Mouse (Mus musculus) stomach, embryonic 16.5 days (tissue): ENCODE measurements at regions not wholly inside any gene's neighbourhood (a gene's known extent, or its start where the extent isn't known, plus 50 kb on each side); places are given as distances from the start of the nearest gene placed in this dataset.

Source experiments
- ATAC-seq: fragments of 200-750 bp; cut with Nextera tagmentation; 2 replicates; pipeline ENCODE4 v1.8.0; 2017; ENCODE audit warnings: moderate number of reproducible peaks, moderate TSS enrichment; ENCODE audit not compliant: insufficient read depth, low FRiP score
- H3K27ac ChIP-seq: fragments of 300-500 bp; sonication (generic); 2 replicates; pipeline ENCODE4 v1.5.1; 2014; ENCODE audit warnings: low read length
- H3K27me3 ChIP-seq: fragments of 300-500 bp; sonication (generic); 2 replicates; pipeline ENCODE4 v1.6.1; 2014; ENCODE audit warnings: low read length, control low read depth, mixed read lengths; ENCODE audit not compliant: control insufficient read depth, insufficient read depth
- H3K36me3 ChIP-seq: fragments of 300-500 bp; sonication (generic); 2 replicates; pipeline ENCODE4 v1.6.1; 2014; ENCODE audit warnings: low read length; ENCODE audit not compliant: control insufficient read depth, insufficient read depth
- H3K4me1 ChIP-seq: fragments of 300-500 bp; sonication (generic); 2 replicates; pipeline ENCODE4 v1.6.1; 2014; ENCODE audit warnings: low read length, control low read depth, mixed read lengths; ENCODE audit not compliant: control insufficient read depth, insufficient read depth
- H3K4me2 ChIP-seq: fragments of 300-500 bp; sonication (generic); 2 replicates; pipeline ENCODE4 v1.6.1; 2014; ENCODE audit warnings: low read depth, low read length, mixed read lengths
- H3K4me3 ChIP-seq: fragments of 300-500 bp; sonication (generic); replicated peaks from 2 replicates; pipeline ENCODE4 v1.5.1; 2014; ENCODE audit warnings: mild to moderate bottlenecking, low read length
- H3K9ac ChIP-seq: fragments of 300-500 bp; sonication (generic); 2 replicates; pipeline ENCODE4 v1.6.1; 2014; ENCODE audit warnings: low read length
- H3K9me3 ChIP-seq: fragments of 300-500 bp; sonication (generic); replicated peaks from 2 replicates; pipeline ENCODE4 v1.6.1; 2016; ENCODE audit warnings: low read length, control low read depth; ENCODE audit not compliant: control insufficient read depth
- WGBS: fragments of 180-500 bp; shearing (Covaris S2); extraction: QIAGEN DNeasy Blood & Tissue Kit; methylation state at CpG from one replicate; pipeline ENCODE4 v1.1.7; 2014; 5-methylcytosine and 5-hydroxymethylcytosine counted together

DNA sequence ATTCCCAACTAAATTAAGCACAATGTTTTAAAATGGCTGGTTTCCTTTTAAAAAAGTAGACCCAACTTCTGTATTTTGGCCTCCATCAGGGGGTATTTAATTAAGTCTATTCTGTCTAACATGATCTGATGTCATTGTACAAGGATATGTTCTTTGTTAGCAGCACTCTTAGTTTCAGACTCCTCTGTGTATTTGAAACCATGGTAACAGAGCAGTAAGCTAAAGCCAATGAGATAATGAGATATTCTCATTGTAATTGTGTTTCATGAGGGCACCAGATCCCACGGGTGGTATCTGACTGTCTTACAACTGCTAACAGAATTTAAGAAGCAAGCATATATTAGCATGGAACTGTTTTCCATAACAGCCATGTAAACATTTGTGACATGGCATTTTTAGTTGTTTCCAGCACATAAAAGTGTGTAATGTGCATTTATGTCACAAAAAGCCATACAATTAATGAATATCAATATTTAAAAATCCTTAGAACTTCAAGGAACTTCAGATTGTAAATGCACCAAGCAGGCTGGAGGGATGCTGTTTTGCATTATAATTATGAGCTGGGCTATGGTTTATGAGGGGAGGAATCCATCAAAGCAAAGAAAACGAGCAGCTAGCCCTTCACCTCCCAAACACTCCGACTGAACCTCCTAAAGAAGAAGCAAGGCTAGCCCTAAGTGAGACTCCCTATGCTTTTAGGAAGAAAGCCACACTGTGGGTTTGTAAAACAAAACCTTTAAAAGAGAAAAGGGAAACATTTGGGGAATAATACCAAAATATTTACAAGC is 240.7 kb upstream of the Veph1 start:
- Histone ChIP-seq H3K36me3 (no peaks in the 10 kb centered on the region), H3K4me1 (no peaks in the 10 kb centered on the region), H3K4me3 (no peak overlapping the region), H3K9ac (no peak overlapping the region), H3K27ac (no peak overlapping the region), H3K9me3 (peaks cover 3% of the 10 kb centered on the region; the same call in 1 of the 2 replicates), H3K4me2 (no peak overlapping the region), H3K27me3 (no peaks in the 10 kb centered on the region)
- ATAC-seq, result no peak
- WGBS, result 58% methylated on average over 3 of the region's 3 CpGs

DNA sequence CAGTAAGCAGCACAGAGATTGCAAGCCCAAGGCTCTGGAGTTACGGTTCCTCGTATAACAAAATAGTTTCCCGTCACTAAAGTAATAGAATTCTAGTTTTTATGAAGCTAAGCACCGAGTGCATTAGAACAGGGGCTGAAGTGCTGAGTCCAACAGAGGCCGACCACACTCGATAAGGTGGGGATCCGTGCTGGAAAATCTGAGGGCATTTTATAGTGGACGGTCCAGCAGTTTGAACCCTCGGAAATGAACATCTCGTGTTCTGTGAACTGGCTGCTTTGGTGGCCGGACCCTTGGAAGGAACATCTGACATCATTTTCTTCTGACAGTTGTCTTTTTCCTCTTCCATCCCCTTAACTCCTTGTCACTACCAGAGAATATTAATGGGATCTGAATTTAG is 240.0 kb upstream of the Veph1 start:
- H3K27me3 ChIP-seq, result no peaks in the 10 kb centered on the region
- H3K36me3 ChIP-seq, result no peaks in the 10 kb centered on the region
- no peak overlapping the region for H3K4me2 ChIP-seq
- 85% methylated on average over 11 of the region's 11 CpGs for WGBS
- no peak overlapping the region for H3K9ac ChIP-seq
- peaks cover under 1% of the 10 kb centered on the region; the same call in 1 of the 2 replicates for H3K9me3 ChIP-seq
- H3K27ac ChIP-seq, result no peak overlapping the region
- no peaks in the 10 kb centered on the region for H3K4me1 ChIP-seq
- no peak for ATAC-seq
- H3K4me3 ChIP-seq, result no peak overlapping the region

DNA sequence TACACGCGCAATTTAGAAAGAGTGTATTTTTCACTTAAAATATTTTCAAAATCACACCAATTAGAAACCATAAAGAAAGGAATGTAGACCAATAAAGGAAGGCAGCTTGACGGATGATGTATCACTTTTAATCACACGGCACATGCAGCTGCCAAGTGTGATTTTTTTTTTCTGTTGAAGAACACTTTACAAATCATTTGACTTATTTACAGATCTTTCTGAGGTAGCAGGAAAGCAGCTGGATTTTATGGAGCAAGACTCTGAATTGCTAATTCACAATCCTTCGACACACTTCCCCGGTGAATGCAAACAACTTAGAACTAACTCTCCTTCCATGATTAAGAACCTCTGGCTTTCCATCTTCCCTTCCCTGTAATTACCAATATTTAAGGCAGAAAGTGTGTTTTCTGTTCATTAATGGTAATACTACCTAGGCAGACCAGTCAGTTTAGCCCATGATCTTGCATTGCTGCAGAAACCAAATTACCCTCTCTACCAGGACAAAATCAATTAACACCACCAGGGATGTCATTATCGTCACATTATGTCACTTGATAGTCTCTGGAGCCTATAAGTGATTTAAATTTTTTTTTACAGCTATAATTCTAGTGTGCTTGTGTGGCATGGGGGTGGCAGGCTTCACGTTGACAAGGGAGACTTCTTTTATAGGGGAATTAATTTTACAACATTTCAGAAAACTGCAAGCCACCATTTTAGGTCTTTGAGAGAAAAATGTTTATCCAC is 239.3 kb upstream of the Veph1 start:
- Histone ChIP-seq H3K9ac (no peak overlapping the region), H3K4me3 (no peak overlapping the region), H3K4me1 (no peaks in the 10 kb centered on the region), H3K9me3 (no peaks in the 10 kb centered on the region), H3K4me2 (no peak overlapping the region), H3K36me3 (no peaks in the 10 kb centered on the region), H3K27me3 (no peaks in the 10 kb centered on the region), H3K27ac (no peak overlapping the region)
- WGBS, result 58% methylated on average over 8 of the region's 8 CpGs
- no peak for ATAC-seq

DNA sequence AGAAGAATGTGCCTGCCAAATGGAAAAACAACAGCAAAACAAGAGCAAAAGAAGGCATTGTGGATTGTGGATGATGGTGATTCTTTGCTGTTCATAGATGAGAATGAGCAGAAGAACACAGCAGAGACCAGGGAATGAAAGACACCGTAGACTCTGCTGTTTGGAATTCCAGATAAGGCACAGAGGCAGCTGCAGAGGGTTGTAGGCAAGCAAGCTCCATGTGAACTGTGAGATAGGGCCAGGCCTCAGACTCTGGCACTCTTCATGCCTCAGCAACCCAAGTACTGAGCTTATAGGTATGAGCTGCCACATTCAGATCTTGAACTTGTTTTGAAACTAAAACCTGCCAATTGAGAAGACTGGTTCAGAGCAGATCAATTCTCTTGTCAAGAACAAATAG is 223.3 kb upstream of the Veph1 start:
- 48% methylated on average over 1 of the region's 1 CpGs for WGBS
- Histone ChIP-seq H3K4me1 (no peaks in the 10 kb centered on the region), H3K27me3 (no peaks in the 10 kb centered on the region), H3K9ac (no peak overlapping the region), H3K9me3 (no peaks in the 10 kb centered on the region), H3K4me3 (no peak overlapping the region), H3K27ac (no peak overlapping the region), H3K4me2 (no peak overlapping the region), H3K36me3 (no peaks in the 10 kb centered on the region)
- no peak for ATAC-seq

DNA sequence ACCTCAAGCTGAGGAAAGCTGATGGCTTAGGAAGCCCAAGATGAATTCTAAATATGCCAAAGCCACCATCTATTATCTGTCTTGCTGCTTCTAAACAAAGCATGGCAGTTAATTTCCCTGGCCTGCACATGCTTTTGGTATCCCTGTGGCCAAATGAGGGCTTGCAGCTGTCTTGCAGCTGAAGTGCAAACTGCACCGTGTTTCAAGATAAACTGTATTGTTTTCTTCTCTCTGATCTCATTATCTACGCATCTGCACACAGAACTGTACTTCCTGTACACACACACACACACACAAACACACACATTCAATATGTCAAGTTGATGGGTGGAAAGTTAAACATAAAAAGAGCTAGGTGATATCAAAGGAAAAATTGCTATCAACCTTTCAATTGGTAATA is 221.7 kb upstream of the Veph1 start:
- no peak for ATAC-seq
- Histone ChIP-seq H3K27ac (no peak overlapping the region), H3K4me1 (no peaks in the 10 kb centered on the region), H3K9me3 (no peaks in the 10 kb centered on the region), H3K36me3 (no peaks in the 10 kb centered on the region), H3K4me2 (no peak overlapping the region), H3K4me3 (no peak overlapping the region), H3K27me3 (no peaks in the 10 kb centered on the region), H3K9ac (no peak overlapping the region)
- 16% methylated on average over 2 of the region's 2 CpGs for WGBS

DNA sequence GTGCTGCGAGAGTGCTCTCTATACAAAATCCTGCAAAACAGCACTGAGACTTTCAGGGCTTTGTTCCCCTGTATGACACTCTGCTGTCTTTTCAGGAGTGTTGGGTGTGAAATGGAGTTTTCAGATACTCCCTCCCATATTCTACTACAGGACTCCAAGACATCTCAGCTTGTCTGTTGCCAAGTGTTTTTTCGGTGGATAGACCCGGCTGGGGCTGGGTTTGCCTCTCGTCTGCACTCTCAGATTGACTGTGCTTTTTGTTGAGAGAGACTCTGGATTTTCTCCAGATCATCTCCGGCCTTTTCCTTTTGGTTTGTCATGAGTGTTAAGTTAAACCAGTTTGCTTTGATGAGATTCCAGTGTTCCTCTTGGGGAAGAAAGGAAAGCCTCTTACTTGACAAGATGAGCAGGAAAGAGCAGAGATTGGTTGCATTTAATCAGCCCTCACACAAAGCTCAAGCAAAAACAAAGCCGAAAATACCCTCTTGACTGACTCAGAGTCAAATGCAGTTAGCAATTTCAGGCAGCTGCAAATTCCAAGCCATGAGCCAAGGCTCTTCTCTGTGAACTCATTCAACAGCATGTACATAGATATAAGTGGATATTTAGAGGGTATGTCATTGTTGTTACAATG is 219.3 kb upstream of the Veph1 start:
- H3K4me3 ChIP-seq, result no peak overlapping the region

DNA sequence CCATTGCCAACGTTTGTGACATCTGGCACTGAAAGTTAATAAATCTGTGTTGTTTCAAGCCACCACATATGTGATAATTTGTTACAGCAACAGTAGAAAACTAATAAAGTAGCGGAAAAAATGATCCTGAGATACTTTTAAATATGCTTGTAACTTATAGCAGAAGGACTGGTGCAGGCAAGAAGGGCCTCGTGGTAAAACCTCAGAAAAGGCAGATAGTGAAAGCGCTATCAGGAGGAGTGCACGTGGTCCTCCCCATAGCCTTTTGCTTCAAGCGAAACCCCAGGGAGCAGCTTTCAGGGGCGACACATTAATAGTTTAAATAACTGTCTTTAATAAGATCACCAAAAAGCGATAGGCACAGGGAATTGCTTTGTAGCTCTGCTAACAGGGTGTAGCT is 217.9 kb upstream of the Veph1 start:
- Histone ChIP-seq H3K36me3 (no peaks in the 10 kb centered on the region), H3K4me3 (no peak overlapping the region), H3K9ac (no peak overlapping the region), H3K27me3 (no peaks in the 10 kb centered on the region), H3K4me2 (no peak overlapping the region), H3K4me1 (no peaks in the 10 kb centered on the region), H3K9me3 (no peaks in the 10 kb centered on the region), H3K27ac (no peak overlapping the region)
- no peak for ATAC-seq
- 87% methylated on average over 8 of the region's 8 CpGs for WGBS

More for the DNA sequence above, 219.3 kb upstream of the Veph1 start:
- Histone ChIP-seq H3K27me3 (no peaks in the 10 kb centered on the region), H3K27ac (no peak overlapping the region), H3K4me1 (no peaks in the 10 kb centered on the region), H3K4me2 (no peak overlapping the region), H3K36me3 (no peaks in the 10 kb centered on the region), H3K9me3 (no peaks in the 10 kb centered on the region), H3K9ac (no peak overlapping the region)
- no peak for ATAC-seq
- 59% methylated on average over 6 of the region's 6 CpGs for WGBS

DNA sequence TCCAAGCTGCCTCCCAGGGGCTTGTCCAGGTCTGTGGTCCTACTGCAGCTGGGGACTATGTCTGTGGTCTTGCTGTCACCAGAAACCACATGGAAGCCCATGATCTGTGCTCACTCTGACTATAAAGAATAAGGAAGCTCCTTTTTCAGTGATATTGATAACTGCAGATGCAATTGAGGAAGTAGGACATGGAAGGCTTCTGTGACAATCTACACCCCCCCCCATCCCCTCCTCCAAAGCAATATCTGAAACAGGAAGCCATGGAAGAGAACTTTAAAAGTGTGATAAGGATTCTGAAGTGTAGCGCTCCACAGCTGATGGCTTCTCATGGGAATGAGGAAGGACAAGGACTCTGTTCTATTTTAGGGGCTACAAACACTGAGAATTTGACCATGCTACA is 215.8 kb upstream of the Veph1 start:
- Histone ChIP-seq H3K9me3 (no peaks in the 10 kb centered on the region), H3K27ac (no peak overlapping the region), H3K4me3 (no peak overlapping the region), H3K4me2 (no peak overlapping the region), H3K36me3 (no peaks in the 10 kb centered on the region), H3K27me3 (no peaks in the 10 kb centered on the region), H3K9ac (no peak overlapping the region), H3K4me1 (no peaks in the 10 kb centered on the region)
- ATAC-seq, result no peak
- WGBS, result 83% methylated on average over 1 of the region's 1 CpGs

DNA sequence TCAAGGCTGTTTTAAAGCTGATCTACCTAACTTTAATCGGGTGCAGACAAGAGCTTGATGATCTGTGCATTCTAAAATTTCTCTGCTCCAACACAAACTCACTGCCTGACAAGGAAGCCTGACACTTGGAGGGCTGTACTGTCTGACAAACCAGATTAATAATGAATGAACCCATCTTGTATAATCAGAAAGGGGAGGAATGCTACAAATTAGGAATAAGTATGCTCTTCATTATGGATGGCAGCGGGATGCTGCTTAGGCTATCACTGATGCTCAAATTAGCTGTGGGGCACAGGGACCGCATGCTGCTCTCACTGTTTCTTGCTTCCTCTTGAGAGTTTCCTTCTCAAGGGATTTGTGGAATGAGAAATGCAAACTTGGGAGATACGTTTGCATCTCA is 213.8 kb upstream of the Veph1 start:
- ATAC-seq, result no peak
- Histone ChIP-seq H3K27me3 (no peaks in the 10 kb centered on the region), H3K4me1 (no peaks in the 10 kb centered on the region)

More for the DNA sequence above, 213.8 kb upstream of the Veph1 start:
- Histone ChIP-seq H3K36me3 (no peaks in the 10 kb centered on the region), H3K9ac (no peak overlapping the region), H3K27ac (no peak overlapping the region), H3K4me2 (no peak overlapping the region), H3K9me3 (no peaks in the 10 kb centered on the region), H3K4me3 (no peak overlapping the region)
- 80% methylated on average over 4 of the region's 4 CpGs for WGBS
